Mouse (Mus musculus) skeletal muscle tissue, adult 2 months (tissue): ENCODE results near the gene Sycp2l.

Experiments used
- DNase-seq: peaks from one replicate; pipeline ENCODE4 v3.0.0-alpha.2; 2012; ENCODE audit warnings: low read depth, low spot score

Gene Sycp2l

GRCm38 (mm10) chr13:41113940-41114339, at the start of gene Sycp2l:
Gene Sycp2l (plus strand): TSS chr13:41114307.
- no peak for DNase-seq

- DNase-seq, result no peak
Measured at GRCm38 (mm10) chr13:41067618-41068017, 46.5 kb upstream of the Sycp2l start.

GRCm38 (mm10) chr13:41071617-41072016, 42.5 kb upstream of the Sycp2l start:
- DNase-seq, result no peak

GRCm38 (mm10) chr13:41073819-41074218, 40.3 kb upstream of the Sycp2l start:
- no peak for DNase-seq

- DNase-seq, result no peak
Measured at GRCm38 (mm10) chr13:41077921-41078320, 36.2 kb upstream of the Sycp2l start.

GRCm38 (mm10) chr13:41078690-41079420, 35.3 kb upstream of the Sycp2l start:
- DNase-seq, result no peak

GRCm38 (mm10) chr13:41079421-41079780, 34.7 kb upstream of the Sycp2l start, which contains the start of gene Mak:
Gene Mak (minus strand): TSS chr13:41079706.
- DNase-seq, result peak; percentile 2

GRCm38 (mm10) chr13:41079859-41080258, 34.2 kb upstream of the Sycp2l start:
- no peak for DNase-seq

- DNase-seq, result no peak
Measured at GRCm38 (mm10) chr13:41080700-41081099, 33.4 kb upstream of the Sycp2l start.

- no peak for DNase-seq
Measured at GRCm38 (mm10) chr13:41084521-41084920, 29.6 kb upstream of the Sycp2l start.

- no peak for DNase-seq
Measured at GRCm38 (mm10) chr13:41085140-41085539, 29.0 kb upstream of the Sycp2l start.

GRCm38 (mm10) chr13:41088746-41089145, 25.4 kb upstream of the Sycp2l start:
- no peak for DNase-seq

GRCm38 (mm10) chr13:41091271-41091670, 22.8 kb upstream of the Sycp2l start:
- no peak for DNase-seq

GRCm38 (mm10) chr13:41094160-41094559, 19.9 kb upstream of the Sycp2l start:
- no peak for DNase-seq

GRCm38 (mm10) chr13:41097324-41098058, 16.6 kb upstream of the Sycp2l start:
- peak; percentile 9 for DNase-seq

- no peak for DNase-seq
Measured at GRCm38 (mm10) chr13:41098325-41098724, 15.8 kb upstream of the Sycp2l start.

GRCm38 (mm10) chr13:41100031-41100430, 14.1 kb upstream of the Sycp2l start:
- no peak for DNase-seq

GRCm38 (mm10) chr13:41103841-41104525, 10.1 kb upstream of the Sycp2l start:
- DNase-seq, result peak; percentile 13

GRCm38 (mm10) chr13:41105541-41105940, 8.6 kb upstream of the Sycp2l start:
- no peak for DNase-seq

- DNase-seq, result no peak
Measured at GRCm38 (mm10) chr13:41110935-41111334, 3.2 kb upstream of the Sycp2l start, which contains the start of gene Gcm2. Gene Gcm2 (minus strand): TSS chr13:41111035.

GRCm38 (mm10) chr13:41119152-41119945, 5.2 kb downstream of the Sycp2l start:
- DNase-seq, result no peak
